Mouse (Mus musculus): ENCODE data around the gene Tnk1.
"Not testable (repeated sequence)": the region's sequence is repeated elsewhere in the genome, so short reads cannot be mapped to it uniquely, and the experiment has no call there.

Tnk1 gene

DNA sequence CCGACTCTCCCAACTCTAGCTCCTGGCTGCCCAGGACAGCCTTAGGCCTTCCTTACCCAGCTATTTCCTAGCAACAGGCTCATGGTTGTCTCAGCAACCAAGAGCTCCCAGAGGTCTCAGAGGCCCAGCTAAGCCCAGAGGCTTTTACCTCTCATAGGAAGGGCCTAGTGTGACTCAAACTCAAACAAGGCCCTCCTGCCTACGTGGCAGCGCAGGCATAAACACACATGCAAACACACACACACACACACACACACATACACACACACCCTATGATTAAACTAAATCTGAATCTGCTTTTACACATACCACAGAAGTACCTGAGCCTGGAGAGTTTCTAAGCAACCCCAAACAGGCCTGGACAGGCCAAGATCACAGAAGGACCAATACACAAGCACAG, 19.9 kb upstream of the Tnk1 start:
- DNase-seq = no peak

DNA sequence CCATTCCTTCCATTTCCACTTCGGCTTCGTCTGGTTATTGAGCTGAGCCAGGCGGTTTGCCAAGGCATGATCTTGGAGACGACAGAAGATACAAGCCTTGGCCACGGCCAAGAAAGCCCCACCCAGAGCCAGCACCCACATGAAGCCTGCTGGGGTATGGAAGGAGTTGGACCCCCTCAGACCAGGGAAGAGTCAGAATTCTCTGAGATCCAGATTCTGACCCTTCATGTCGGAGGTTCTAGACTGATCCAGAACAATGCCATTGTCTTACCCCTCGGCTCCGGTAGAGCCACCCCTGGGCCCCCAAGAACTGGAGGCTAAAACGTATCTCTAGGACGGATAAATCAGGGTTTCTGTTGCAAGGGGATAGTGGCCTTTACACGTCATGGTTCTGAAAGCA, 19.3 kb upstream of the Tnk1 start, which contains the start of gene Tmem95:
Gene Tmem95, minus strand, starts transcription at position 141 of the 400 bp plus-strand sequence.
- no peak for DNase-seq

- DNase-seq = peak; percentile 93
Observed at GRCm38 (mm10) chr11:69876867-69877266, 18.3 kb upstream of the Tnk1 start.

DNA sequence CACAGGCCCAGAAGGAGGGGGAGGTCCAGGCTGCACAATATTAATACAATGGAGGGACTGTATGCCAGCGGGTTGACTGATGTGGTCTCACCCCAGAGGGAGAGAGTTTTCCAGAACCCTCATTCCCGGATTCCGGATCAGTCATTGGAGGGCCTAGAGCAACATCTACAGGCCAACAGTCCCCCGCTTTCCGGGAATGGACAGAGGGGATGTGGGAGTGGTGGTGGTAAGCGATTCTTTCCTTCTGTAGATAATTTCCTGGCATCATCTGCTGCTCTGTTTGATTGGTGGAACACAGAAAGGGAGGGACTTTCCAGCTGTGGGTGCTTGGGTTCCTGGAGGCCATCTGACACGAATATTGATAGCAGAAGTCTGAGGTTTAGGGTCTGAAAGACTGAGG, 17.7 kb upstream of the Tnk1 start:
- DNase-seq = peak; percentile 71

DNA sequence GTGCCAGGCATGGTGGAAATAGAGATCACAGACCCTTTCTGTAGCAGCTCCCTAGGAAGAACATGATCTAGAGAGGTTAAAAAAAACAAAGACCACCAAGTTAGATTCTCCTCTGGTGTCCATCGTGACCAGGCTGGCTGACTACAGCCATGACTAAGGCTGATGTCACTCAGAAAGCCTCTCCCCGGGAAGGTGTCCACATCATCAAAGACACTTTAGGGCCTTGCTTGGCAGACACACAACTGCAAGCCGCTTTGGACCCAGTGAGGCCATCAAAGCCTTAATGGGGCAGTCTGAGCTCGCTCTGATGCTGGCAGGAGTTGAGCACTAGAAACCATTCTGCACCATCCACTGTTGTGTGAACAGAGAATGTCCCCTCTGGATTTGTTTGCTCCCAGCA, 13.9 kb upstream of the Tnk1 start:
- no peak for DNase-seq

DNA sequence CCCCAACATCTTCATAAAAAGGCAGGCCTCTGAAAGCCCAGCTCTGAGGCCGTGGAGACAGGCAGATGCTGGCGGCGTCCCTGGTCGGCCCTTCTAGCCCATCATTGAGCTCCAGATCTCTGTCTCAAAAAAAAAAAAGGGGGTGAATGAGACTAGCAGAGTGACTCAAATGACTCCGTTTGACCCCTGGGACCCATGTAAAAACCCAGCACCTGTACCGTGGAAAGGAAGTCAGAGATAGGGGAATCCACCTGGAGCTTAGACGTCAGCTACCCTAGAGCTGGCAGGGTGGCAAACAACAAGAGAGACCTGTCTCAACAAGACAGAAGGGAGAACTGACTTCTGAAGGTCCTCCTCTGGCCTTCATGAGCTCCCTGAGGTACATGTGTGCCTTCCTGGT, 13.3 kb upstream of the Tnk1 start:
- no peak for DNase-seq

DNA sequence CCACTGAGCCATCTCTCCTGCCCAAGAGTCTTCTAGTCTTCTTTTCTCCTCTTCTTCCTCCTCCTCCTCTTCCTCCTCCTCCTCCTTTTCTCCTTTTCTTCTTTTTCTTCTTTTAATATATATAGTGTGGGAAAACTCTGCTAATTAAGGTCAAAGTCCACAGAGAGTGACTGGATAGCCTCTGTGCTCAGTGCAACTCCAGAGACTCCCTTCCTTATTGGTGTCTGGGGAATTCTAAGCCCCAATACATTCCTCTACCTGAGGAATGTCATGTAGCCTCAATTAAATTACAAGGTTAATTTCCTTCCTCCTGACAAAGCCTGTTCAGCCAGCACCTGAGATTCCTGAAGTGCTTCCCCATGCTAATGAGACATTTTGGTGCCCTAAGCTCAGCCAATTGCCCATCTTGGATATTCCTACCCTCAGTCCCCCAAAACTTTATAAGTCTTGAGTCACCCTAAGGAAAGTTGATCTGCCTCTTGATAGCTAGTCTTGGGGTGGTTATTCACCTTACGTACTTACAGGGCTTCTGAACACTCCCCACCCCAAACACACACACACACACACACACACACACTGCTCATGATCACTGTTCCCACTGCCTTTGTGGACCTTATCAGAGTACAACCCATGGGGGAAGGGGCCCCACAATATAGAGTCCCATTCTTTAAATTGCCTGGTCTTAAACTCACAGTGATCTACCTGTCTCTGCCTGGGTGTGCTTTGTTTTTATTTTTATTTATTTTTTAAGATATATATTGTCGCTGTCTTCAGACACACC, 11.9 kb upstream of the Tnk1 start:
- no peak for DNase-seq

DNA sequence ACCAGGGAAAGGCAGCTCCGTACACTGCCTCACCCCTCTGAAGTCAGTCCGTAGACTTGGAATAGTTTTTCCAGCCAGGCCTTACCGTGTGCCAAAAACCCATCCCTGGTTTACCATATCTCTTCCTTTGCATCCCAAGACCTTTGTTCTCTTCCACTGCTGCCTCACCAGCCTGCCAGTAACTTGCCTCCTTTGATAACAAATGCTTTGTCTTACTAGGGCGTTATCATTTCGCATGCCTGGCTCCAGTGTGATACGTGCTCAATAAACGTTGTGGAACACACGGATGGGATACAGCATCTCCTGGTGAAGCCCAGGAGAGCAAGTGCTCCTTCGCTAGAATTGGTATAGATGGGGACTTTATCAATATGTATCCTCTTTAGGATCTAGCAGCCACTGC, 8.8 kb upstream of the Tnk1 start:
- no peak for DNase-seq

DNA sequence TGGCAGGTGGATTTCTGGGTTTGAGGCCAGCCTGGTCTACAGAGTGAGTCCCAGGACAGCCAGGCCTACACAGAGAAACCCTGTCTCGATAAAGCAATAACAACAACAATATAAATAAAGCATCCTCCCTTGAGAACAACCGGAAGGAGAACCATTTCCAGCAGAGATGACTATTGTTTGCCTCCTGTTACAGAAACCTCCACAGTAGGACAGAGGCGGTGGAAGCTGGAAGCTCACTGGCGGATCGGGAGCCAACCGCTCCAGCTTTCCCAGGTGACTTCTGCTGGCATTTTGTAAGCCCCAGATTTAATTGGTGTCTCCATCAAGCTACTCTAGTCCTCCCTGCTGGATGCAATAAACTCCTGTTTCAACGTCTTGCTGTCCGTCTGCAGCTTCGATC, 7.0 kb upstream of the Tnk1 start:
- no peak for DNase-seq

DNA sequence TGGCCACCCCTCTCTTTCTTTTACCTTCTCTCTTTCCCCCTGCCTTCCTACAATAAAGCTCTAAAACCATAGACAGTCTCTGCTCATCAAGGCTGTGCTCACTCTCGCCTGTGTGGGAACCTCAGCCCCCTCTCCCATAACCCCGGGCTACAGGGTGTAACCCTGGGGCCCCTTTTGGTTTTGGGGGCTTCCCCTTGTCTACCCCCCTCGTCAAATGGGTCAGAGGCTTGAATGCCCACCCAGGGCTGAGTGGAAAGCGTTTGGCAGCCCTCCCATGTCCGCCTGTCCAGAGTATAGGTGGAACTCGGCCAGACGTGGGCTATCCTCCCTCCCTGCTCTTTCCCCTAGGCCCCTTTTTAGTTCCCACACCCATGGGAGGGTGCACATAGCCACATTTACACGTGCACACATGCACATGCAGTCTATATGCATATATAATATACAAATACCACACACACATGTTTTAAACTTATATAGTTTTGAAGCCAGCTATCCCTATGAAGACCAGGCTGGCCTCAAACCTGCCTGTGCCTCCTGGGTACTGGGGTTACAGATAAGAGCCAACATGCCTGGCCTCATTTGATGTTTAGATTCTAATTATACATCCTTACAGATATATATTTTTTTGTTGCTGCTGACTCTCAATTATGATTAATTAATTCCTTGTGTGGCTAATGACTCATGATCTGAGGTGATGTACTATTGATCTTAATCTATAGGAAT, 5.8 kb upstream of the Tnk1 start:
- no peak for DNase-seq

DNA sequence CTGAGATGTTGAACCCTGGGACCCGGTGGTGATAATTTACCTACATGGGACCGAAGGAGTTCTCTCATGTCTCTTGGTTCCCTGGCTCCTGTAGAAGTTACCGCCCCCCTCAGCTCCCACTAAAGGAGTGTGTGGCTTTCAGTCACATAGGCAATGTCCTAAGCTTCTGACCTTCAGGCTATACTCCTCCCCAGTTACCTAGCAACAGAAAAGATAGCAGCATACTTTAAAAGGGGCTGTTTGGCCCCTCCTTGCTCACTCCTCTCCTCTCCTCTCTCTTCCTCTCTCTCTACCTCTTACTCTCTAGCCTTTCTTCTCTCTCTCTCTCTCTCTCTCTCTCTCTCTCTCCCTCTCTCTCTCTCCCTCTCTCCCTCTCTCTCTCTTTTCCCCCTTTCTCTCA, 5.2 kb upstream of the Tnk1 start:
- not testable (repeated sequence) for DNase-seq

DNA sequence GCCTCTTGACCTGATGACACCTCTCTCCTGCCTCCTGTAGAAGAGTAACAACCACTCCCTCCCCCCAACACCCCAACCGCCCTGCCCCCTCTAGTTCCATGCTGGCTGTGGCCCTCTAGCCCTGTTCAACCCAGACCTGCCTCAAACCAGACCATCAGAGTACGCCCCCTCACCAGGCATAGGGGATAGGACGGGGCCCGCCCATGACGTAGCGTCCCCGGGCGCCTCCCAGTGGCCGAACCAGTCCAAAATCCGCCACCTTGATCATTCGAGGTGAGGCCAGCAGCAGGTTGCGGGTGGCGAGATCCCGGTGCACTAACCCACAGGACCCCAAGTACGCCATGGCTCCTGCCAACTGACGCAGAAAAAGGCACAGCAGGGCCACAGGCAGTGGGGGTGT, 3.2 kb downstream of the Tnk1 start:
- DNase-seq = peak; percentile 46

DNA sequence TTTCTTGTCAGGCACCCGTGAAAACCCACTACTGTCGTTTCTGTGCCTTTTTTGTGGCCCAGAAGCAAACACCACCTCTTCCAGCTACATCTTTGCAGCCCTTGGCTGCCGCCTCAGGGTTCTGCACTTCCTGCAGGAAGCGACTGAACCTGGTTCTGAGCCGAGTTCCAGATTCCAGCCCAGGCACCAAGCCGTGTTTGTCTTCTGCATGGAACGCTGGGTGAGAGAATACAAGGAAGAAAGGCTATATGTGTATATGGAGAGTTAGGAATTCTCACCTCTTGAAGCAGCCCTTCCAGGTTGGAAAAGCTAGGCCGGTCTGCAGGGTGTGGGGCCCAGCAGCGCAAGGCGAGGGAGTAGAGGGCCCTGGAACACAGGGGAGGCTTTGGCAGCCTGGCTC, 3.9 kb downstream of the Tnk1 start:
- DNase-seq = no peak

DNA sequence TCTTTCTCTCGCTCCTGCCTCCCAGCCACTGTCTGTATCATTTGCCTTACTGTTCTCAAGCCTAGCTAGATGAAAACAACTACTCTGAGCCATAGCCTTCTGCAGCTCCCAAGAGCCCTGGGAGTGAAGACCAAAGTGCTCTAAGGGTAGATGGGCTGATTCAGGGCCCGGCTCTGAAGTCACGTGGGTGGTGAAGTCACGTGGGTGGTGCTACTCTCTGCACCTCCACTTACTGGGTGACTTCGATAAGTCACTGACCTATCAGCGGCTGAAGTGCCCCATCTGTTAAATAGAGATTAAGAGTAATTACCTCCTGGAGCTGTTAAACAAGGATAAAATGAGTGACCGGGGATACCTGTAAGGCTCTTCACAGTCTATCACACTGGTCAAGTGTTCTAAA, 4.5 kb downstream of the Tnk1 start:
- no peak for DNase-seq

DNA sequence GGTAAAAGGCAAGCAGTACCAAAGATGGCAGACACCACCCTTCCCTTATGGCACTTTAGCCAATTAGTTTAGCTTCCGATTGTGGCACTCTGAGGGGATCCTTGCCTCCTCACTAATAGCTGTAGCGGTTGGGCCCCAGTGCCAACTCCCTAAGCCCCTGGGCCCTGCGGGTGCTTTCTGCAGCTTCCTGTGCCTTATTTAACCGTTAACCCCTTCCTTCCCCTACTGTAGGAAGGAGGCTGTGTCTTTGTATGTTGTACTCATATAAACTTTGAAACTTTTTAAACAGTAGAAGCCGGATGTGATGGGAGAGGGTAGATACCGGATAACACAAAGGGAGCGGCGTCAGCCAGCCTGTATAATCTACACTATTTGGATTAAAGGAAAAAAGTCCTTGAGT, 7.8 kb downstream of the Tnk1 start:
- no peak for DNase-seq

GRCm38 (mm10) chr11:69849884-69850283, 8.6 kb downstream of the Tnk1 start:
- no peak for DNase-seq

DNA sequence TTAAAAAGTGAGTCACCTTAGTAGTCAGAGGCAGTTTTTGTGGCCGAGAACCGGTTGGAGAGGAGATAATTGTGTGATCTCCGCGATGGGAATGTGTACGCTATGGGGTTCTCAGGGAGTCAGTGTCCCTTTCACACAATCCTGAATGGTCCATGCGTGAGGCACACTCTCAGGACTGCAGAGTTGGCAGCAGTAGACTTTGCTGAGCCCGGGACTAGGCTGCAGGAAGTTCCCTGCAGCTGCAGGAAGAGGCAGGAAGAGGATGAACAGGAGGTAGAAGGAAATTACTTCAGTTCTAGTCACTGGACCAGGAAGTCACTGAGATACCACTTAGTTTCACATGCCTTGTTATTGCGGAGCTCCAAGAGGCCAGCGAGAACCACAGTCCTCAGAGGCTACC, 9.4 kb downstream of the Tnk1 start:
- DNase-seq = no peak

DNA sequence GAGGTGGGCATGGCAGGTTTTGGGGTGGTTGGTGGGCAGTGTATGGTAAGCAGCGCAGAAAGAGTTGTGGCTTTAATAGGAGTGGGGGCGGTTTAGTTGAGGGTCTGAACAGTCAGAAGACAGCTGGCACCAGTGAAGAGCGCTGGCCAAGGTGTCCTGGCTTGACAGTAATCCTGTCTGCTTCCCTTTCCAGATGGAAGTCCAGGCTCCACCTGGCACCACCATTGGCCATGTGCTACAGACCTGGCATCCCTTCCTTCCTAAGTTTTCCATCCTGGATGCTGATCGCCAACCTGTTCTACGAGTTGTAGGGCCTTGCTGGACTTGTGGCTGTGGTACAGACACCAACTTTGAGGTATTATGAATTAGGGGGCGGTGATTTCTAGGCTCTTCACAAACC, 10.5 kb downstream of the Tnk1 start:
- no peak for DNase-seq

DNA sequence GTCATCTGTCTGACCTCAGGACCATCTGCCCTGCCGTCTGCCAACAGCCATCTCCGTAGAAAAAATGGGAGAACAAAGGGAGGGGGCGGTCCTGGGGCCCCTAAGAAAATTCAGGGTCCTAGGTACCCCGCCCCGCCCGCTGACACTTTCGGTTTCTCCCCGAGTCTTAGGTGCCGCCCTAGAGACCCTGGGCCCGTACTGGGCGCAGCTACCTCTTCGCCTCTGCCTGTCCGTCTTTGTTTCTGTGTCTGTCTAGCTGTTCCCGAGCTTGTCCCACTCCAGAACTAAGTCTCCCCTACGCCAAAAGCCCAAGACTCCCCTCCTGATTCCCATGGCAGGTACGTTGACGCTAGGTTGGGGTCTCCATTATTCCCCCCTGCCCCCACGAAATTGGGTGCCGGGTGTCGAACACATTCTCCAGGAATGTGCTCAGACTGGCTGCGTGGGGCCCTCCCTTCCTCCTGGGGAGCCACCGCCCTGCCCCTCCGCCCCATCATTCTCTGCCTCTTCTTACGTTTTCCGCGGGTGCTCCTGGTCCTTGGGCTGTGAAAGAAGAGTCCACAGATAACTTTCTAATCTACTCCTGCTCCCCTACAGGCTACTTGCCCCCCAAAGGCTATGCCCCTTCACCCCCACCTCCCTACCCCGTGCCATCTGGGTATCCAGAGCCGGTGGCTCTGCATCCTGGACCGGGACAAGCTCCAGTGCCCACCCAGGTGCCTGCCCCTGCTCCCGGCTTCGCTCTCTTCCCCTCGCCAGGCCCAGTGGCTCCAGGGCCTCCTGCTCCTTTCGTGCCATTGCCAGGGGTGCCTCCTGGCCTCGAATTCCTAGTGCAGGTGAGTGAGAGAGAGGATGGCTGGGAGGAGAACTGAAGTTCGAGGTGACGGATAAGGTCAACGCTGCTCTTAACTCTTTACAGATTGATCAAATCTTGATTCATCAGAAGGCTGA, 11.5 kb downstream of the Tnk1 start:
- DNase-seq = peak; percentile 39

DNA sequence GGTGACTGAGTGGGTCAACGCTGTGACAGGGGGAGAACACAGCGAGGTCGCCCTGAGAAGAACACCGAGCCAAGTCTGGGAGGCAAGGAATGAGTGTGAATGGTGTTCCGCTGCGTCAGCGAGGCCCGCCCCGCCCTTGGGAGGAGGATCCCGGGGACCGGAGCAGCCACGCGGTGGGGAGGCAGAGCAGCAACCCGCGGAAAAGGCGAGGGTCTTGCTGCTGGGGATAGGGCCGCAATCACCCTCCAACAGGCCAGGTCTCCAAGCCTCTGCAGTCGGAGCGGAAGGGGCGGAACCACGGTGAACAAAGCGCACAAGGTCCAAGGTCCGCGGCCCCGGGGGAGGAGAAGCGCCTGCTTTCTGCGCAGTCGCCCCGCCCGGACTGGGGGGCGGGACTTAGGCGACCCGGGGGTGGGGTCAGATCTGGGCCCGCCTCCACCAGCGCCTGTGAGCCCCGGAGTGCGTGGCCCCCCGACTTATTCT, 12.3 kb downstream of the Tnk1 start, which contains the start of gene Plscr3:
Gene Plscr3, plus strand, starts transcription at position 179 of the 483 bp plus-strand sequence.
- DNase-seq = peak; percentile 92

DNA sequence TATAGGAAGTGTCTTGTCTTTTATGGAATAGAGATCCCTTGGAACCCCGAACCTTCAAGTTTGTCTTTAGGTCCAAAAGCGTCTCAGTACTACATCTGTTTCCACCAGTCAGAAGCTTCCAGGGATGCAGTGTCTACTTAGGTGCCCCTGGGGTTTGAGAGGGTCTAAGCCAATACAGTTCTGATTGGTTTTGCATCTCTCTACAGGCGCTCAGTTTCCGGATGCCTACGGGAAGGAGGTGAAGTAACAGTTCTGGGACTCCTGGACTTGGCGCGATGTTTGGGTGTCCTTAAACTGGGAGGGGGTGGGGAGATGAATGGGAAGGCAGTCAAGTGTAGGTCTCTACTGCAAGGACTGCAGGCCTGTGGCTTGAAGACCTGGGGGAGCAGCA, 19.8 kb downstream of the Tnk1 start:
- DNase-seq = no peak

DNA sequence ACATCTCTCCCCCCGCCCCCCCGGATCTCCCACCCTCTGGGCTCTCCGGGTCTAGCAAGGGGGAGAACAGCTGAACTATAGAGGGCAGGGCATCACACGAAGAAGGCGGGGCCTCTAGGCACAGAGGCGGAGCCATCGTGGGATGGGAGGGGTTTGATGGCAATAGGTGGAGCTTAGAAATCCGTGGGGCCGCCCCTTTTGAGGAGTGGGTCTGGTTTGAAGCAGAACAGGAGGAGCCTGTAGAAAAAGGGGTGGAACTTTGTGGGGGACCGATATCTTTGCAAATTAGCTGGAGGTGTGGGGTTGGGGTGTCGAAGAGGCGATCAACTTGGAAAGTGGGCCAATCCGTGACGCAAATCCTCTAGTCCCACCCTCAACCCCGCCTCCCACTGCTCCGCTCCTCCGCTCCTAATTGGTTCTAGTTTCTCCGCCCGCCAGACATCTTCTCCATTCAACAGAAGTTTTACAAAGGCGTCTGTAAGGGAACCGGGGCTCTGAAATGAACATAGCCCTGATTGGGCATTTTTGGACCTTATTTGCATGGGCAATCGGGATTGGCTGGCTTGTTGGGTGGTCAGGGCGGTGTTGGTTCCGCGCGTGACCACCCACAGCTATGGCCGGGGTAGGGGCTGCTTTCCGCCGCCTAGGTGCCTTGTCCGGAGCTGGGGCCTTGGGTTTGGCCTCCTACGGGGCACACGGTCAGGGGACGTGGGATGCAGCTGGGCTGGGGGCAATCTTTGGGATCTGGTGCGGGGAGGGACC, 20.4 kb downstream of the Tnk1 start, which contains the start of gene Tmem256:
Gene Tmem256, plus strand, starts transcription at position 563 of the 762 bp plus-strand sequence.
- DNase-seq = peak; percentile 94

Data from lung, postnatal 14 days (tissue).